Mouse (Mus musculus): ENCODE results near the gene Ttc39a. TPM values are rescaled to one million over a fixed set of nuclear protein-coding genes. Genes with fewer than 3 reads are reported as not detected.

Ttc39a gene
- total RNA-seq, 2 experiments from 2014 or later, result 2.6 to 5.1 TPM

DNA sequence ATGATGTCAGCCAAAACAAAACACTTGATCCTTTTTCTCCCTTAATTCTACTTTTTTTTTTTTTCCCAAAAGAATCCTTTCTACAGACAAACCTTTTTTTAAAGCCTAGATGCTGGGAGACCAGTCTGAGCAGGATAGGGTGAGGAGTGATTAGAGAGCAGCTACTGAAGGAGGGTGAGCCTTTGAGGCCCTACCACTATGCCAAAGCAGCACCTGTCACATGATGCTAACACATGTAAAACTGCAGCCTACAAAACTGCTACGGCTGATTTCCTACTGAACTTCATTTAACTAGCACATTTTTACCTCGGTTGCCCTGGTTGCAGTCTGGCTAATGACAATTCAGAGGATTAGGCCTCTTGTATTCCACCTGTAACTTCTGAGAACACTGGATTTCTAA lies 38.5 kb downstream of the Ttc39a start:
- peak; percentile 14; the same call in 1 of the 2 replicates for ATAC-seq (replicated peaks; ENCODE audit: low FRiP score, low TSS enrichment, poor library complexity, severe bottlenecking)

DNA sequence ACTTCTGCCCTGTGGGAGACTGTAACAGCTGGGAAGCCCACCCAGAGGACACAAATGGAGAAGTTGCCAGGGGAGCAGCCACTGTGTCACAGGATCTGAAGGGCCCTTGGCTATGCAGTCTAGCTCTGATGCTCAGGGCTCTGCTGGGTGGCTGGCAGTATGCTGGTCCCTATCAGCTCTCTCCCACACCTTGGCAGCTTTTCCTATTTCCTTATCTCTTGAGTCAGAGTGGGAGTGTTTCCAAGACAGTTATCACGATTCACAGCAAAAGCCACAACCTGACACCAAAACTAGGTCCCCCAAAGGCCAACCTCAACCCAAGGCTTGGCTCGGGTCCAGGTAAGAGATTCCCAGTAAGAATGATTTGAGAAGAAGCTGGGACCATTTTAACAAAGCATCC lies 39.0 kb downstream of the Ttc39a start:
- ATAC-seq (replicated peaks; ENCODE audit: low FRiP score, low TSS enrichment, poor library complexity, severe bottlenecking), result peak; percentile 91

DNA sequence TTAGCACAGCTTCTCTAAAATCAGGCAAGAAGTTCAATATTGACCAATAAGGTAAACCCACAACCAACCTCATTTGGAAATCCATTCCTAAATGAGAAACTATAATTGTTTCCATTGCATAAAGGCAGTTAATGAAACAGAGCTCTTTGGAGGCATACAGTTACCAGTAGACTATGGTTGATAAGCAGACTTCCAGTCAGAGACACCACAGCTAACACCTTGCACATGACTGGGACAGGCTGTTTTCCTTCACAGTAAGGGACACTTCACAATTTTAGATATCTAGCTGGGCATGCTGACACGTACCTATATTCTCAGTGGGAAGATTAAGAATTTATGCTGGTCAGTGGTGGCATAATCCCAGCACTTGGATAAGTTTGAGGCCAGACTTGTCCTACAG lies 39.5 kb downstream of the Ttc39a start:
- peak; percentile 60 for ATAC-seq (replicated peaks; ENCODE audit: low FRiP score, low TSS enrichment, poor library complexity, severe bottlenecking)

DNA sequence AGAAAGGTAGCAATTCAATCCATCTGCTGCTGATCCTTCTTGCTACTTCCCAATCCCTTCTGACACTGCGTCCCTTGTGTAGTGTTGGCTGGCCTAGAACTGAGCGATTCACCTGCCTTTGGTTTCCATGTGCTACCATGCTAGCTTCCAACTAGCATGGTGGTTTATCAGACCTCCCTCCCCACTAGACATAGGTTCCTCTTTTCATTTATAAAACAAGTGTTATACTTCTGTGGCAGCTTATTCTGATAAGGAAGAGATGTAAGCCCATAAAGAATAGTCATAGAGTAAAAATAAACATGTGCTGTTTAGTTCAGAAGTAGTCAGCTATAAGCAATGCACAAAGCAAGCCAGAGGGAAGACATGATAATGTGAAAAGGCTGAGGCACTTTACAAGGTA lies 42.1 kb downstream of the Ttc39a start:
- no peak for ATAC-seq (replicated peaks; ENCODE audit: low FRiP score, low TSS enrichment, poor library complexity, severe bottlenecking)

- ATAC-seq (replicated peaks; ENCODE audit: low FRiP score, low TSS enrichment, poor library complexity, severe bottlenecking), result no peak
Observed at GRCm38 (mm10) chr4:109456821-109457220, 50.4 kb downstream of the Ttc39a start.

GRCm38 (mm10) chr4:109460421-109461179 lies 54.2 kb downstream of the Ttc39a start:
- ATAC-seq (replicated peaks; ENCODE audit: low FRiP score, low TSS enrichment, poor library complexity, severe bottlenecking), result no peak

DNA sequence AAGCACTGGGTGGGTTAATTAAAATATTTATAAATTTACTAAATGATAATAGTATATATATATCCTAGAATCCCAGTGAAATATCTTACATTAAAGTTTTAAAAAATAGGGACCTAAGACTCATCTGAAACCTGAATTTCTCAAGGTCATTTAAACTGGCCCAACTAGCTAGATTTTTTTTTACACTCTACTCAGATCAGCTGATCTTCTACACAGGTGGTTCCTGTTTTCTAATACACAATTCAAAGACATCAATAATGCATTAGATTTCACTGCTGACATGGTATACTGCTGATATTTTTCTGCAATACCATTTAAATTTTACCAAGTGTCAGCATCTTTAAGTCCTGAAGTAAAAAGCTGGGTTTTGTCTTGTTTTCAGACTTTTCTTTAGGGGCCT lies 57.5 kb downstream of the Ttc39a start:
- ATAC-seq (replicated peaks; ENCODE audit: low FRiP score, low TSS enrichment, poor library complexity, severe bottlenecking), result no peak

DNA sequence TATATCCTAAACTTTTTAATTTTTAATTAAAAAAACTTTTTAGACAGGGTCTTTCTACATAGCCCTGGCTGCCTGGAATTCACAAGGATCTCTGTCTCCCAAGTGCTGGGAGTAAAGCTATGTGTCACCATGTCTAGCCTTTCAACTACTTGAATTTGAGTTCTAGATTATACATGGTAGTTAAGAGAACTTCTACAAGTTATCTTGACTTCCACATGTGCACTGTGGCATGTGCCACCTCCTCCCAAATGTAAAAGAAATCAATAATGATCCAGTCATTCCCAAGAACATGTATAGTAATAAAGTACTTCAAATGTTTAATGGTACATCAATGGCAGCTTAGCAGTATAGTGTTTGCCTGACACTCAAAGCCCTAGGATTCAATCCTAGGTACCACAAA lies 61.3 kb downstream of the Ttc39a start:
- ATAC-seq (replicated peaks; ENCODE audit: low FRiP score, low TSS enrichment, poor library complexity, severe bottlenecking), result no peak

GRCm38 (mm10) chr4:109471606-109472005 lies 65.2 kb downstream of the Ttc39a start:
- no peak for ATAC-seq (replicated peaks; ENCODE audit: low FRiP score, low TSS enrichment, poor library complexity, severe bottlenecking)

- no peak for ATAC-seq (replicated peaks; ENCODE audit: low FRiP score, low TSS enrichment, poor library complexity, severe bottlenecking)
Observed at GRCm38 (mm10) chr4:109472566-109472965, 66.1 kb downstream of the Ttc39a start.

GRCm38 (mm10) chr4:109475078-109475477 lies 68.7 kb downstream of the Ttc39a start:
- no peak for ATAC-seq (replicated peaks; ENCODE audit: low FRiP score, low TSS enrichment, poor library complexity, severe bottlenecking)

- ATAC-seq (replicated peaks; ENCODE audit: low FRiP score, low TSS enrichment, poor library complexity, severe bottlenecking), result peak; percentile 67
Observed at GRCm38 (mm10) chr4:109475577-109476553, 69.4 kb downstream of the Ttc39a start.

GRCm38 (mm10) chr4:109476554-109477014 lies 70.2 kb downstream of the Ttc39a start:
- peak; percentile 92 for ATAC-seq (replicated peaks; ENCODE audit: low FRiP score, low TSS enrichment, poor library complexity, severe bottlenecking)

GRCm38 (mm10) chr4:109477454-109477853 lies 71.0 kb downstream of the Ttc39a start:
- ATAC-seq (replicated peaks; ENCODE audit: low FRiP score, low TSS enrichment, poor library complexity, severe bottlenecking), result no peak

DNA sequence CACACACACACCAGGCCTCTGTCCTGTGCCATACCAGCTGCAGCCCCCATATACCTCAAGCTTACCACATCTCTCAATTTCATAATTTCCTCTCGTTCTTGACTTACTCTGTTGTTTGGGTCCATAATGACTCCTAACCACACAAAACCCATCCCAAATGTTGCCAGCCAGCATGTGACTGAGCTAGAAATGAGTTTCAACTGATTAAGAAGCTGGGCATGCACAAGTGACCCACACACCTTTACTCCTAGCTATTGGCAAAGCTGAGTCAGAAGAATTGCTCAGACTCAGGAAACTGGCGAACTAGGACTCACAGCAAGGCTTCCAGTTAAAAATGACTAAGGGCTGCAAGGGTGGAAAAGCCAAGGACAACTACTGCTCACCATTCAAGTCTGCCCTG lies 75.0 kb downstream of the Ttc39a start:
- no peak for ATAC-seq (replicated peaks; ENCODE audit: low FRiP score, low TSS enrichment, poor library complexity, severe bottlenecking)

DNA sequence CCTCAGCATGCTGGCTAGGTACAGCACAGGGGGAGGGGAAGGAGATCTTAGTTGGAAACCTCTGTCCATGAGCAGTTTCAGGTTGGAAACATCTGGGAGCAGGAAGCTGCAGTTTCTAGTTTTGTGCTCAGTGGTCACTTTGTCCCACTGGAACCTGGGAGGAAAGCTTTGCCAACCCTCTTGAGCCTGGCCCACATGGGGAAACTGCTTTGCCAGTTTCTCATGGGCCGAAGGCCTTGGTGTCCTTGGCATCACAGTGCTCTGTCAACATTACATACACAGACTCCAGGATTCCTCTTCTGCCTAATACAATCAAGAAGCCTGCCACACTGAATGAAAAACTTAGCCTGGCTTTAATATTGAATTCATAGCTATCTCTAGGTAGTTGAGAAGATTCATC lies 76.3 kb downstream of the Ttc39a start:
- ATAC-seq (replicated peaks; ENCODE audit: low FRiP score, low TSS enrichment, poor library complexity, severe bottlenecking), result no peak

- no peak for ATAC-seq (replicated peaks; ENCODE audit: low FRiP score, low TSS enrichment, poor library complexity, severe bottlenecking)
Observed at GRCm38 (mm10) chr4:109484621-109485020, 78.2 kb downstream of the Ttc39a start, which contains the start of gene Rnf11. Gene Rnf11 (minus strand): TSS chr4:109484728.

GRCm38 (mm10) chr4:109488812-109489211 lies 82.4 kb downstream of the Ttc39a start:
- ATAC-seq (replicated peaks; ENCODE audit: low FRiP score, low TSS enrichment, poor library complexity, severe bottlenecking), result no peak

DNA sequence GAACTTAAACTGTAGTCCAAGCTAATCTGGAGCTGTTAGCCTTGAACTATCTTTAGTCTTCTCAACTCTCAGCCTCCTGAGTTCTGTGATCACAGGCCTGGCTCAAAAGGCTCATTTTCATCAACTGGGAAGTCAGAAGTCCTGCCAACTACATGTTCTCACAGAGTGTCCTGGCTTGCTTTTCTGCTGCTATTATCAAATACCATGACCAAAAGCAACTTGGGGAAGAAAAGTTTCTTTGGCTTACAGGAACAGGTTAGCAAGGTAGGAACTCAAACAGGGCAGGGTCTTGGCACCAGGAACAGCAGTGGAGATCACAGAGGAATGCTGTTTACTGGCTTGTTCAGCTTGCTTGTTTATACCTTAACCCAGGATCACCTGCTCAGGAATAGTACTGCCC lies 87.2 kb downstream of the Ttc39a start:
- no peak for ATAC-seq (replicated peaks; ENCODE audit: low FRiP score, low TSS enrichment, poor library complexity, severe bottlenecking)

Data from megakaryocyte-erythroid progenitor cell, adult 5-6 weeks (primary cell).